9 mouse cellular contexts compared by ENCODE assay signal in the genomic region with DNA sequence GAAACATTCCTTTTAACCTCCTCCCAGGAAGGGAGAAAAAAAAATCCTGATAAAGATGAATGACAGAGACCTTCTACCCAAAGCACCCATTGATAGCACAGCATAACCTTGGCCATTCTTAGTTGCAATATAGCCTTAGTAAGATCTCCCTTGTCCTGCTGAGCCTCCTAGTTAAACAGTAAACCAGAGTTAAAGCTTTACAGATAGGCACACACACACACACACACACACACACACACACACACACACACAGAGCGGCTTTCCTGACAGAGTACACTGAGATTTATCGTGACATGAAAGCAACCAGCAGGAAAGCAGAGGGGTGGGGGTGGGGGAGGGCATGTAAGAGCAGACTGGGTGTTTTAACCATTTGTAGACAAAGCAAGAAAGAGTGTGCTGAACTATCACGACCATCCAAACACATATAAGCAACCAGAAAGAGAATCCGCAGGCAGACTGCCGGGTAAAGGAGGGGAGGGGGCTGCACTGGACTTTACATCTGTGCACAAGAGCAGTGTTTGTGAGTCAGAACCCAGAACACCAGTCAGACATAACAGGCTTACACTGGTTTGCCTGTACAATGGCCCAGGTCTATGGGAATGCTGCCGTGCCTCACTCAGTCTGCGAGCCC. TPM values are rescaled to one million over a fixed set of nuclear protein-coding genes. Genes with fewer than 3 reads are reported as not detected.
A peak's percentile ranks its signal among the peaks of the same experiment; 100 is the strongest.
DNase-seq lines count a peak whose midpoint lies in the region; ATAC-seq and TF ChIP-seq lines count a peak whose summit lies in the region.
"Had no signal": no experiment of that assay in that cellular context is flagged by ENCODE, and none has a peak within 500 bp of the region (broad histone marks: within the 10 kb centered on the region; RNA-seq: fewer than 3 reads in every experiment).

No protein-coding gene starts in this region.

- no peak overlapping the region for H3K9ac ChIP-seq in forebrain, postnatal 0 days
- H3K9ac ChIP-seq in forebrain, embryonic 12.5 days: peak overlapping the region; percentile 48
- H3K9ac ChIP-seq in midbrain, embryonic 16.5 days (ENCODE audit: low read depth, low read length): no peak overlapping the region

- no peak for ATAC-seq in forebrain, postnatal 0 days
- ATAC-seq in forebrain, embryonic 12.5 days (ENCODE audit: low FRiP score): peak; percentile 82
- peak; percentile 63 for ATAC-seq in midbrain, embryonic 16.5 days
- ATAC-seq in activated CD4-positive, CD25-positive, alpha-beta regulatory T cell, adult 4 months: no peak
- ATAC-seq in frontal cortex, adult (ENCODE audit: low TSS enrichment): no peak

- H3K4me3 ChIP-seq in forebrain, embryonic 10.5 days: peak overlapping the region; percentile 35
- no peak overlapping the region for H3K4me3 ChIP-seq in forebrain, postnatal 0 days (ENCODE audit: low read depth, low read length)
- no peak overlapping the region for H3K4me3 ChIP-seq in forebrain, embryonic 12.5 days (replicated peaks)
- H3K4me3 ChIP-seq in midbrain, embryonic 16.5 days (ENCODE audit: low read depth, low read length): no peak overlapping the region

- H3K36me3 ChIP-seq in forebrain, embryonic 10.5 days (replicated peaks): peaks cover 71% of the 10 kb centered on the region
- no peaks in the 10 kb centered on the region for H3K36me3 ChIP-seq in forebrain, postnatal 0 days (ENCODE audit: insufficient read depth)
- H3K36me3 ChIP-seq in forebrain, embryonic 12.5 days (replicated peaks): peaks cover 8% of the 10 kb centered on the region
- no peaks in the 10 kb centered on the region for H3K36me3 ChIP-seq in midbrain, embryonic 16.5 days (ENCODE audit: control insufficient read depth, insufficient read depth, low read length)

- WGBS in forebrain, embryonic 10.5 days: 3% methylated on average over 7 of the region's 7 CpGs
- WGBS in forebrain, postnatal 0 days: 13% methylated on average over 7 of the region's 7 CpGs
- 1% methylated on average over 7 of the region's 7 CpGs for WGBS in forebrain, embryonic 12.5 days
- WGBS in midbrain, embryonic 16.5 days: 7% methylated on average over 7 of the region's 7 CpGs

- no peak for TF ChIP-seq CTCF in forebrain, postnatal 0 days (IDR thresholded peaks at IDR 0.05; ENCODE audit: low read depth)

- H3K4me2 ChIP-seq in forebrain, postnatal 0 days (ENCODE audit: low read depth): no peak overlapping the region
- H3K4me2 ChIP-seq in forebrain, embryonic 12.5 days: peak overlapping the region; percentile 40
- peak overlapping the region; percentile 29 for H3K4me2 ChIP-seq in midbrain, embryonic 16.5 days (ENCODE audit: low read length)

- peak; percentile 69 for DNase-seq in forebrain, embryonic 10.5 days (ENCODE audit: extremely low spot score, low spot score)
- DNase-seq in forebrain, postnatal 0 days: no peak
- peak; percentile 82 for DNase-seq in kidney, postnatal 14 days
- DNase-seq in right cerebral cortex, adult 18-20 months: no peak

- peak overlapping the region; percentile 92 for H3K27ac ChIP-seq in forebrain, embryonic 10.5 days
- no peak overlapping the region for H3K27ac ChIP-seq in forebrain, postnatal 0 days (ENCODE audit: low read depth, low read length)
- H3K27ac ChIP-seq in forebrain, embryonic 12.5 days: peak overlapping the region; percentile 91
- H3K27ac ChIP-seq in midbrain, embryonic 16.5 days (ENCODE audit: low read length): peak overlapping the region; percentile 47; the same call in 1 of the 2 replicates

- H3K9me3 ChIP-seq in forebrain, embryonic 10.5 days: no peaks in the 10 kb centered on the region
- H3K9me3 ChIP-seq in forebrain, postnatal 0 days (ENCODE audit: low read length): no peaks in the 10 kb centered on the region
- no peaks in the 10 kb centered on the region for H3K9me3 ChIP-seq in forebrain, embryonic 12.5 days
- no peaks in the 10 kb centered on the region for H3K9me3 ChIP-seq in midbrain, embryonic 16.5 days (replicated peaks; ENCODE audit: control insufficient read depth, low read length, poor library complexity, severe bottlenecking)

- H3K4me1 ChIP-seq in forebrain, embryonic 10.5 days: peaks cover 100% of the 10 kb centered on the region
- 0 out of 2 replicates have a peak, but pooled peaks cover 4% of the 10 kb centered on the region for H3K4me1 ChIP-seq in forebrain, postnatal 0 days (ENCODE audit: insufficient read depth)
- peaks cover 77% of the 10 kb centered on the region for H3K4me1 ChIP-seq in forebrain, embryonic 12.5 days
- peaks cover 19% of the 10 kb centered on the region for H3K4me1 ChIP-seq in midbrain, embryonic 16.5 days (ENCODE audit: control insufficient read depth, insufficient read depth, low read length)

- no peaks in the 10 kb centered on the region for H3K27me3 ChIP-seq in forebrain, embryonic 10.5 days (ENCODE audit: poor library complexity, severe bottlenecking)
- peaks cover 25% of the 10 kb centered on the region; the same call in 1 of the 2 replicates for H3K27me3 ChIP-seq in forebrain, postnatal 0 days (ENCODE audit: insufficient read depth, low read length)
- H3K27me3 ChIP-seq in forebrain, embryonic 12.5 days: no peaks in the 10 kb centered on the region
- H3K27me3 ChIP-seq in midbrain, embryonic 16.5 days (ENCODE audit: control insufficient read depth, insufficient read depth, low read depth, low read length): no peaks in the 10 kb centered on the region

RNA-seq across cellular contexts. Expression of a gene that starts 58.7 kb away (rescaled TPM):
- polyA plus RNA-seq in forebrain, embryonic 10.5 days (2016; fragmentation: Nextera tagmentation; extraction: Ambion mirVana): 115 and 117 TPM in 2 replicates
- 0.15 and 0.52 TPM in 2 replicates for total RNA-seq in forebrain, postnatal 0 days (2014; rRNA removed)
- polyA plus RNA-seq in forebrain, postnatal 0 days (2015; fragmentation: Nextera tagmentation; extraction: Ambion mirVana): 0.13 and 0.24 TPM in 2 replicates
- 48.7 and 48.9 TPM in 2 replicates for polyA plus RNA-seq in forebrain, embryonic 12.5 days (2016; fragmentation: Nextera tagmentation; extraction: Ambion mirVana)
- polyA plus RNA-seq in midbrain, embryonic 16.5 days (2015; fragmentation: Nextera tagmentation; extraction: Ambion mirVana): 0.45 and 0.76 TPM in 2 replicates
- polyA plus RNA-seq in activated CD4-positive, CD25-positive, alpha-beta regulatory T cell, adult 4 months (2017; shearing (Covaris generic)): under 1 TPM in 1 of 2 experiments, not detected in 1; 0.26 TPM
- polyA plus RNA-seq: spleen, adult 2 months had no signal

Comparison
In these comparisons a context has a peak if more than half of its experiments do, and no peak if none do; other contexts are left out.
1. DNase-seq: peak in forebrain, embryonic 10.5 days (single experiment) and kidney, postnatal 14 days (single experiment); none in forebrain, postnatal 0 days (single experiment) and right cerebral cortex, adult 18-20 months (single experiment).
2. ATAC-seq: peak in forebrain, embryonic 12.5 days (single experiment) and midbrain, embryonic 16.5 days (single experiment); none in forebrain, postnatal 0 days (single experiment), activated CD4-positive, CD25-positive, alpha-beta regulatory T cell, adult 4 months (single experiment) and frontal cortex, adult (single experiment).
3. RNA of a gene that starts 58.7 kb away (polyA plus RNA-seq): 115 to 117 TPM in forebrain, embryonic 10.5 days and 48.7 to 48.9 TPM in forebrain, embryonic 12.5 days; 0.45 to 0.76 TPM in midbrain, embryonic 16.5 days, 0.26 TPM in activated CD4-positive, CD25-positive, alpha-beta regulatory T cell, adult 4 months and 0.13 to 0.24 TPM in forebrain, postnatal 0 days; every median in the first group is over 10 times any median in the second.